In the genomic region with DNA sequence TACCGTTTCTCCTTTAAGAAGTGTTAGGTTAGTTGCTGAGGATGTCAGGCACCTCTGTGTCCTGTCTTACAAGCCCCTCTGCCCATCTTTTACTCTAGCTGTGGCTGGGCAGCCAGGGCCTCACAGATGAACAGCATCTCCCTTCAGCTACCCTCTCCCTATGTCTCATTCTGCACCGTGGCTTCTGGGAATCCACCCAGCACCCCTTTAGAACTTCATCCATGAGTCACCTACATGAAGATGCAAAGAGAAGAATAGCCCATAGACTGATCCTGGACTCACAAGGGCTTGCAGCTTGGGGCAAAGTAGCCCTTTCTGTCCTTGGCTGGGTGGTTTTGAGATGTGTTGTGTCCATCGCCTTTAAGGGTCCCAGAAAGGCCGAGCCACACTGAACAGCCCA, we compare ENCODE assay signal across 20 mouse cellular contexts. TPM values are rescaled to one million over a fixed set of nuclear protein-coding genes. Genes with fewer than 3 reads are reported as not detected.
DNase-seq lines count a peak whose midpoint lies in the region; ATAC-seq and TF ChIP-seq lines count a peak whose summit lies in the region.
"Had no signal": no experiment of that assay in that cellular context is flagged by ENCODE, and none has a peak within 500 bp of the region (broad histone marks: within the 10 kb centered on the region; RNA-seq: fewer than 3 reads in every experiment).

No protein-coding gene starts in this region.

- no peak overlapping the region for H3K4me3 ChIP-seq in layer of hippocampus, adult 2 months
- no peak overlapping the region for H3K4me3 ChIP-seq in neural tube, embryonic 14.5 days (ENCODE audit: low read depth, low read length)
- H3K4me3 ChIP-seq in neural tube, embryonic 15.5 days (replicated peaks) = no peak overlapping the region
- H3K4me3 ChIP-seq: forebrain, embryonic 10.5 days; forebrain, embryonic 13.5 days; heart, adult 2 months; heart, embryonic 10.5 days; heart, embryonic 13.5 days; hindbrain, embryonic 15.5 days had no signal

- 92% methylated on average over 4 of the region's 4 CpGs for WGBS in neural tube, embryonic 14.5 days
- WGBS in neural tube, embryonic 15.5 days = 86% methylated on average over 4 of the region's 4 CpGs

- no peak overlapping the region for H3K9ac ChIP-seq in neural tube, embryonic 14.5 days (replicated peaks; ENCODE audit: low read depth, low read length)
- H3K9ac ChIP-seq in neural tube, embryonic 15.5 days (replicated peaks) = no peak overlapping the region
- H3K9ac ChIP-seq: forebrain, embryonic 13.5 days; heart, embryonic 13.5 days; hindbrain, embryonic 15.5 days had no signal

- TF ChIP-seq CTCF in layer of hippocampus, adult 2 months (conservative IDR thresholded peaks at IDR 0.05) = no peak

- peak; percentile 53 for ATAC-seq in frontal cortex, adult (ENCODE audit: low TSS enrichment)
- ATAC-seq in neural tube, embryonic 14.5 days (ENCODE audit: low read depth) = 0 out of 2 replicates have a peak, but pooled peaks have one; percentile 7
- no peak for ATAC-seq in neural tube, embryonic 15.5 days (ENCODE audit: low FRiP score)
- ATAC-seq: forebrain, embryonic 13.5 days had no signal

- no peak for DNase-seq in frontal cortex, postnatal 10 days (ENCODE audit: low spot score in 2 of 2)
- no peak for DNase-seq in layer of hippocampus, adult 2 months (ENCODE audit: low spot score in 2 of 2)
- no peak for DNase-seq in layer of hippocampus, adult 9-10 months (ENCODE audit: low spot score)
- no peak for DNase-seq in embryo, embryonic 11 days
- DNase-seq: adrenal gland, adult 2 months; adrenal gland, postnatal 14 days; cerebellum, adult 8-10 months; gastrocnemius, postnatal 25 days; heart, adult 2 months; heart, postnatal 14 days; heart, postnatal 4 days had no signal

- H3K36me3 ChIP-seq in neural tube, embryonic 14.5 days (ENCODE audit: control insufficient read depth, insufficient read depth, low read length) = no peaks in the 10 kb centered on the region
- no peaks in the 10 kb centered on the region for H3K36me3 ChIP-seq in neural tube, embryonic 15.5 days
- H3K36me3 ChIP-seq: forebrain, embryonic 10.5 days; G1E; heart, embryonic 10.5 days; heart, embryonic 13.5 days; hindbrain, embryonic 15.5 days had no signal

- H3K9me3 ChIP-seq in neural tube, embryonic 14.5 days (ENCODE audit: control insufficient read depth, low read length) = no peaks in the 10 kb centered on the region
- H3K9me3 ChIP-seq in neural tube, embryonic 15.5 days (replicated peaks) = no peaks in the 10 kb centered on the region
- H3K9me3 ChIP-seq: forebrain, embryonic 10.5 days; forebrain, embryonic 13.5 days; G1E; heart, embryonic 10.5 days; heart, embryonic 13.5 days; hindbrain, embryonic 15.5 days had no signal

- no peaks in the 10 kb centered on the region for H3K27me3 ChIP-seq in neural tube, embryonic 14.5 days (ENCODE audit: control insufficient read depth, insufficient read depth, low read length)
- H3K27me3 ChIP-seq in neural tube, embryonic 15.5 days (replicated peaks) = no peaks in the 10 kb centered on the region
- H3K27me3 ChIP-seq: forebrain, embryonic 13.5 days; heart, embryonic 13.5 days; hindbrain, embryonic 15.5 days had no signal

- peak overlapping the region; percentile 63 for H3K27ac ChIP-seq in layer of hippocampus, adult 2 months
- no peak overlapping the region for H3K27ac ChIP-seq in neural tube, embryonic 14.5 days (ENCODE audit: low read depth, low read length)
- H3K27ac ChIP-seq in neural tube, embryonic 15.5 days (replicated peaks) = no peak overlapping the region
- H3K27ac ChIP-seq: forebrain, embryonic 13.5 days; heart, adult 2 months; heart, embryonic 10.5 days; heart, embryonic 13.5 days had no signal

- peaks cover 12% of the 10 kb centered on the region for H3K4me1 ChIP-seq in neural tube, embryonic 14.5 days (ENCODE audit: control insufficient read depth, insufficient read depth, low read length)
- H3K4me1 ChIP-seq in neural tube, embryonic 15.5 days = peaks cover 24% of the 10 kb centered on the region
- H3K4me1 ChIP-seq: heart, embryonic 10.5 days; heart, embryonic 13.5 days had no signal

- no peak overlapping the region for H3K4me2 ChIP-seq in neural tube, embryonic 14.5 days (ENCODE audit: low read depth, low read length)
- H3K4me2 ChIP-seq in neural tube, embryonic 15.5 days = no peak overlapping the region
- H3K4me2 ChIP-seq: forebrain, embryonic 13.5 days; heart, embryonic 13.5 days; hindbrain, embryonic 15.5 days had no signal

RNA-seq across cellular contexts. Expression of a gene that starts 43.4 kb away (rescaled TPM):
- 100 to 1,000 TPM; 169 to 170 TPM for total RNA-seq in layer of hippocampus, adult 2 months (2021)
- 47.8 and 48.9 TPM in 2 replicates for polyA plus RNA-seq in neural tube, embryonic 14.5 days (2014; fragmentation: Nextera tagmentation; extraction: Ambion mirVana)
- 28.8 and 32.4 TPM in 2 replicates for polyA plus RNA-seq in neural tube, embryonic 15.5 days (2015; fragmentation: Nextera tagmentation; extraction: Ambion mirVana)
- polyA plus RNA-seq: G1E had no signal
